Mouse (Mus musculus): ENCODE results near the gene 4930518I15Rik.
"Not testable (repeated sequence)": the region's sequence is repeated elsewhere in the genome, so short reads cannot be mapped to it uniquely, and the experiment has no call there.

Gene 4930518I15Rik

DNA sequence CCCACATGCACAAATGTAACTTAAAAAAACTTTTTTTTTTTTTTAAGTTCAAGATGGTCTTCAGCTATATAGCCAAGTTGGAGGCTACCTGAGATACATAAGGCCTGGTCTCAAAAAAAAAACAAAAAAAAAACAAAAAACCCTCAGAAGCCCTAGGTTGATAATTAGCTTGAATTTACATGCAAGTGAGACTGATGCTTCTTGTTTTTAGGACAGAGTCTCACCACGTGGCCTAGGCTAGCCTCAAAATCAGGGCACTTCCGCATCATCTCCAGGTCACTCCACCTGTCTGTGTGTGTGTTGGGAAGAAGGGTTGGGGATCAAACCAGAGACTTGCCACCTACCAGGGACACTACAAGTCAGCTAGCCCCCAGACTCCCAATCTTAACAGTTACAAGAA, at the start of gene 4930518I15Rik:
4930518I15Rik (minus strand) TSS at position 112 of the 400 bp plus-strand sequence.
- DNase-seq (ENCODE audit: low read depth, low spot score): no peak

DNA sequence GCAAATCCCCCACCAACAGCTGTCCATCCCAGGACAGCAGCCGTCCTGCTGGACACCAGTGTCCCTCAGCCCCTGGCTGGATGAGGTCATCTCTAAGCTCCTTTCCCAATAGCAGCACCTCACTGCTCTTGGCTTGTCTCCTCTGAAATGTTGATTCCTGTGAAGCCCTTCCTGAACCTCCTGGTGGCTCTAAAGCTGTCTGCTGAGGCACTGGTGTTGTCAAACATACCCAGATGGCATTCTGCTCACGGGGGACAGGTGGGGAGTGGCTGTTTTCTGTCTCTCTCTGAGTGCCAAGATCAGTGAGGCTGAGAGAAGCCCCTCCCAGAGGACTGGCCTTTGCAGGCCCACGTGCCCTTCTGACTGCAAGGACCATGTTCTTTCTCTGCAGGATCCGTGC, 48.2 kb upstream of the 4930518I15Rik start:
- DNase-seq (ENCODE audit: low read depth, low spot score): not testable (repeated sequence)

DNA sequence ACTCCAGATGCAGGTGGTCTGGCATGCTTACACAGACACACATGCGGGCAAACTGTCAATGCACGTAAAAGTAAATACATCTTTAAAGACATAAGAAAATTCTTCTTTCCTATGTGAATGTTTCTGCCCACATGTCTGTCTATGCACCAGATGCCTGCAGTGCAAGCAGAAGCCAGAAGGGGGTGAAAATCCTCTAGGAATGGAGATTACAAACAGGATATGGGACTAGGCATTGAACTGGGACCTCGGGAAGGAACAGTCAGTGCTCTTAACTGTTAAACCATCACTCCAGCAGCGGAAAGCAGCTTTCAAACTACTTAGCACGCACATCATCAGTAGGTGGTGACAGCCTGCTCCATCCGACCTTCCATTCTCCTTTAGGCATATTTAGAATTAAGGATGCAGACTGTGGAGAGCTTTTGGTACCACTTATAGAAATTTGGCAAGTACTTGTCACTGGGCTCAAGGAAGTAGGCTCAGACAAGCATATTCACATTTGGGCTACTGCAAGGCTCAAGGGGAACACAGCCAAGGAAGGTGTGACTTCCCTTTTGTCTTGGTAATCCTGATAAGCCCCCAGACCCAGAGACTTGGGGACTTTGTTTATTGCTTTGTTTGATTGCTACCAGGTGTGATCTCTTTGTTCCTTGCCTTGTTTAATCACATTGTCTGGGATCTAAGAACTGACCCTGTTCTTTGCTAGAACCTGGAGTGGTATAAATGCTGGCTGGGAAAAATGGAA, 47.4 kb upstream of the 4930518I15Rik start:
- peak; percentile 51 for DNase-seq (ENCODE audit: low read depth, low spot score)

DNA sequence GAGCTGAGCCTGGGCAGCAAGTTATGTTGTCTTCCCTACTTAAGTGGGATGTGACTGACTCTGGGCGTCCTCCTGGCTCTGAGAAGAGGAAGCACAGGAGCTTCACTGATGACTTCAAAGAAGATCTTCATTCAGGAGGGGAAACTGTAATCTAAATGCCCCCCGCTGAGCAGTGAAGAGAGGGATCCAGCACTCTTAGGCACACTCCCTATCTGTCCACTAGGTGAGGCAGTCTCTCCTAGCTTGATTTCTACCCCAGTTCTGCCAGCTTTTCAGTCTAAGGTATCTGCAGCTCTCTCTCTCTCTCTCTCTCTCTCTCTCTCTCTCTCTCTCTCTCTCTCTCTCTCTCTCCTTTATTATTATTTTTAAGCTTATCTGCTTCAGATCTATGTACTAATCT, 45.6 kb upstream of the 4930518I15Rik start:
- no peak for DNase-seq (ENCODE audit: low read depth, low spot score)

DNA sequence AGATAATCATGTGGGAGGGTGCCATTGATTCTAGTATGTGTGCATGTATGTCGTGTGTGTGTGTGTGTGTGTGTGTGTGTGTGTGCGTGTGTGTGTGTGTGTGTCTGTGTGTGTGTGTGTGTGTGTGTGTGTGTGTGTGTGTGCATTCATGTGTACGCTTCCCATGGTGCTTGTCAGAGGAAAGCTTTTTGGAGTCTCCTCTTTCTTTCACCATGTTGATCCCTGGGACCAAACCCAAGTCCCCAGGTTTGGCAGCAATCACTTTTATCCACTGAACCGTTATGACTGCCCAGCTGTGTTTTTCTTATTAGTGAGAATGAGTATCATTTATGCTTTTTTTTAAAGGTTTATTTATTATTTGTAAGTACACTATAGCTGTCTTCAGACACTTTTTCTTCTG, 44.7 kb upstream of the 4930518I15Rik start:
- DNase-seq (ENCODE audit: low read depth, low spot score): not testable (repeated sequence)

DNA sequence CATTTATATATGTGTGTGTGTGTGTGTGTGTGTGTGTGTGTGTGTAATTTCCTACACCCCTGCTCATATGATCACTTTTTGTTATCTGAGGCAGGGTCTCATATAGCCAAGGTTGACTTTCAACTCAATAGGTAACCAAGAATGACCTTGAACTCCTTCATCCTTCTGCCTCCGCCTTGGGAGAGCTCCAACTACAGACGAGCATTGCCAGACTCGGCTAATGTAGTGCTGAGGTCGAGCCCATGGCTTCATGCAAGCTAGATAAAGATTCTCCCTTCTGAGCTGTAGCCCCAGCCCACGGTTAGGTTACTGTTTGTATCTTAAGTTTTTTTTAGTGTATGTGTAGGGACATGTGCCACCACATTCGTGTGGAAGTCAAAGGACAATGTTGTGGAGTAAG, 44.1 kb upstream of the 4930518I15Rik start:
- no peak for DNase-seq (ENCODE audit: low read depth, low spot score)

DNA sequence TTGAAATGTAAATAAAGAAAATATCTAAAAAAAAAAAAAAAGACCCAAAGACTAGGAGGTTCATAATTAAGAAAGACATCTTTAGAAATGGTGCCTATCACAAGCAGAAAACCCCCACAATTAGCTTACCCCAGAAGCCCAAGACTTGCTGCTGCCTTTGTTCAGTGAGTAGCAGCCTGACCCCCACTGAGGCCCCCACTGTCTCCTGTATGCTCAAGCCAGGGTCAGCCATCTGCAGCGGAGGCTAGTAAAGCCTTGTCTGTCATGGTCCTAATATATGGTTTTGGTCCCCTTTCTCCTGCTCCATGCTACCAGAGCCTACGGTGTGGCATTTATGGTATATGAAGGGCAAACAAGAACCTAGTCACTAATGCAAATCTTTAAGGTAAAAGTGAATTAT, 43.6 kb upstream of the 4930518I15Rik start:
- DNase-seq (ENCODE audit: low read depth, low spot score): no peak

DNA sequence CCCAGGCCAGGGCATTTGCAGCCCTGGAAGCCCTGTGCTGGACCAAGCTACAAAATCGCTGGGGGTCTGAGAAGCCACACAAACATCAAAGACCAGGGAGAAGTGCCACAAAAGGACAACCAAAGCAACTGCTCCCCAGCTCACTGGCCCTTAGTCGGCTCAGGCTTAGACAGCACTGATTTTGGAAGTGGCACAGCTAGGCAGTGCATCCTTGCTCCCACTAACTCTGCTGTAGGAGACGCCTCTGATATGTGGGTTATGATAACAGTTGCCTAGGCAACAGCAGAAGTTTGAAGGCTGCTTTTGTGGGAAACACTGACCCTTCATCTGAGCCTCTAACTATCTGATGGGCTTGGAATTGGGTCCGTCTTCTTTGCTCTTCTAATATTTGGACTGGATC, 41.4 kb upstream of the 4930518I15Rik start:
- no peak for DNase-seq (ENCODE audit: low read depth, low spot score)

DNA sequence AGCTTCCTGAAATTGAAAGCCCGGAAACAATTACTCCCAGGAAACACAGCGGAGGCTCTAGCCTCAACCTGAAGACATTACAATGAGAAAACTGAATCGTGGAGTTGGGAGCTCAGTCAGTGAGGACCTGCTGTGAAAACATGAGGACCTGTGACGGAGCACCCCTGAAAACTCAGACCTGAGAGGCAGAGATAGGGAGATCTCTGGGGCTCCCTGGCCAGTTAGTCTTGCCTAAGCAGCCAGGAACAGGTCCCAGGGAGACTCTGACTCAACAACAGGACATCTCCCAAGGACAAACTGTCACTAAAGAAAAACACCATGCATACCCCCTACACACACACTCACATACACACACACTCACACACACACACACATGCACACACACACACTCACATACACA, 40.6 kb upstream of the 4930518I15Rik start:
- DNase-seq (ENCODE audit: low read depth, low spot score): no peak

DNA sequence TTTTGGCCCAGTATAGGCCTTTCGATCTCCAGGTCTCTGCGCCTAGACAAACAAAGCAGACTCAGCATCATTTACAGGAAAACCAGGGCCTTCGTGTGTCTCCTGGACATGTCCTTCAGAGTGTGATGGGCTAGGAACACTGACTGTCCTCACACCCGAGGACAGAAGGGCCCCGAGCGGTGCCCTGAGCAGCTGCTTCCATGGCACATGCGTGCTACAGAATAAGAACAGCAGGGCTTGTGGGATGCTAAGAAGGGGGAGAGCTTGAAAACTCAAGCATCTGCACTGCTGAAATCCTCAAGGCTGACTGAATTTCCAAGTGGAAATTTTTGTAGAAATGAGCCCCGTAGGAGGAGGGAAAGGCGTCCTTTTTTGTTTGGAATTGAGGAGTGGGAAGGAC, 39.3 kb upstream of the 4930518I15Rik start:
- DNase-seq (ENCODE audit: low read depth, low spot score): no peak

DNA sequence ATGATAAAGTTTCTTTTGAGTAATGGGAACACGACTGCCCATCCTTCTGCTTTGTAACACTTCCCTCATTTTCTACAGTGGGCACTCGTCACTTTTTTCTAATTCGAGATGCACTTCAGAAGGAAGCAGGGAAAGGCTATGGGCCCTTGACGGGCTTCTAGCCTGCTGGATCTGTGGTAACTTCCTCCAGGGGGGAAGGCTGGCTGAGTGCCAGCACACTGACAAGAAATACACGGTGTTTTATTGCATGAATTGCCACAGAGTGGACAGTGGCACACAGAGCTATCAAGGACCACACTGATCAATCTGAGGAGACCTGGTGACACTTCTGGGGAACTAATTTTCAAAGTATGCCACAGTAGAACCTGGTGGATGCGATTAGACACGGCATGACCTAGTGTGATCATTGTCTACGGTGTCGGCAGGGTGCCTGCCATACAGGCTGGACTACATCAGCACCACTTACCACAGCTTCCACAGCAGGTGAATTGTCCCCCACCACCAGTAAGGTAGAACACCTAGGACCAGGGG, 38.7 kb upstream of the 4930518I15Rik start:
- DNase-seq (ENCODE audit: low read depth, low spot score): no peak

DNA sequence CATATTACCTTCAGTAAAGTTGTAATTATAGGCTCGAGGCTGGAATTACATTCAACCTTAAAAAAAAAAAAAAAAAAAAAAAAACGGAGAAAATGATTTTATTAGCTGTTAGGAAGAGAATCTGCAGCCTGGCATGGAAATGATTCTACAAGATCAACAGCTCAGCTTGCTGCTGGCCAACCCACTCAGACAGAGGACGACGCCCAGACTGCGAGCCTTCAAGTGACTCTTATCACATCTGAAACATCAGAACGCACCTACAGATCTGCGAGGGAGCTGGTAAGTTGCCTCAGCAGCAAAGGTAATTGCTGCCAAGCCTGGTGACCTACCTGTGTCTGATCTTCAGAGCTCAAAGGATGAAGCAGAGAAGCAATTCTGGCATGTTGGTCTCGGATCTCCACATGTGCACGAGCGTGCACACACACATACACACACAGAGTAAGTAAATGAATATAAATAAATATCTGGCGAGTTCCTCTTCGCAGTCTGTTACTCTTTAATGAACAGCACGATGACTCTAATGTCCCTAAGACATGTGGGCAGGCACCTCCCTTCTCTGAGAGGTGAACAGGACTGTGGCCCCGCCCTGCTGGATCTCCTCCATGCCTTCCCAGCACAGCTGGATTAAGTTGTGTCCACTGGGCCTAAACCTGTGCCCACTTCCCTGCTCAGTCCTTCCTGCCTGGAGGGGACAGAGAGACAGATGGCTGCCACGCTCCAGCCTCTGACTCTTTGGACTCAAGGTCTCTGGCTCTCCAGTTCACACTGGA, 36.9 kb upstream of the 4930518I15Rik start:
- no peak for DNase-seq (ENCODE audit: low read depth, low spot score)

DNA sequence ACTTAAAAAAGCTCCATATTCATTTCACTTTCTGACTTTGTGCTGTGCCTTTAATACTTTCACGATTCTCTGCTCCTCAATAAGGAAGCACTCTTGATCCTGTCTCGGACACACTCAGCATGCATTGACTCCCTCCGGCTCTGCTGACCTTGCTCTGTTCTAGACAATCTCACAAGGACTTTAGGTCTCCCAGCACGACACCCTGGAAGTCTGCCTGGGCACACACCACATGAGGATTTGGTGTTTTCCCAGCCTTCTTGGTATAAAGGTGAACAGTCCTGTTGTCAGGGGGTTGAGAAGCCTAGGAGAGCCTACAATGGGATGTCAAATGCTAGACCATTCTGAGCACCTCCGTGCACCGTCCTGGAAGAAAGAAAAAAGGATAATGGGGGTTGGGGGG, 35.1 kb upstream of the 4930518I15Rik start:
- no peak for DNase-seq (ENCODE audit: low read depth, low spot score)

DNA sequence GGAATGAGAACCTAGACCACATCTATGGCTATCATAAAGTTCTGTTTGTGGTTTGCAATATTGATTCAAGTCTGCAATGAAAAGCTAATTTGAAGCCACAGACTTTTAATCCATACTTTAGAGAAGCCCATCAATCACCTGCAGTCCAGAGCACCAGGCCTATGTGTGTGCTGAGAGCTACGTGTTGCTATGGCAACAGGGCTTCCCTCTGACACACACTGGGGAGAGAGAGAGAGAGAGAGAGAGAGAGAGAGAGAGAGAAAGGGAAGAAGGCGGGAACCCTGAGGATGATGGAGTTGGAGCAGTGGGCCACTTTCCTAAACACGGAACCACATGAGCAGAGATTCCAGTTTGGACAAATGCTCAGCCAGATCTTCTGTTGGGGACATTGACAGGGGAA, 34.5 kb upstream of the 4930518I15Rik start:
- DNase-seq (ENCODE audit: low read depth, low spot score): no peak

DNA sequence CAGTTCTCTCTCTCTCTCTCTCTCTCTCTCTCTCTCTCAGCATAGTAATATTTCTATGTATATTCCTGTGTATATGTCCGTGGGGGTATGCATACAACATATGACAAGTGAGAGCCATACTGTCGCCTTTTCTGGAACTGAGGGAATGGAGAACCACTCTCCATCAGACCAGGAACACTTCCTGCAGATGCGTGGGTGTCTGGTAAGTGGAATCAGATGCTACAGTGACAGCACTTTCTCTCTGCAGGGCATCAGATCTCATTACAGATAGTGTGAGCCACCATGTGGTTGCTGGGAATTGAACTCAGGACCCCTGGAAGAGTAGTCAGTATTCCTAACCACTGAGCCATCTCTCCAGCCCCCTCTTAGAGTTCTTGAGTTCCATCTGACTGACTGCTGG, 30.7 kb upstream of the 4930518I15Rik start:
- no peak for DNase-seq (ENCODE audit: low read depth, low spot score)

DNA sequence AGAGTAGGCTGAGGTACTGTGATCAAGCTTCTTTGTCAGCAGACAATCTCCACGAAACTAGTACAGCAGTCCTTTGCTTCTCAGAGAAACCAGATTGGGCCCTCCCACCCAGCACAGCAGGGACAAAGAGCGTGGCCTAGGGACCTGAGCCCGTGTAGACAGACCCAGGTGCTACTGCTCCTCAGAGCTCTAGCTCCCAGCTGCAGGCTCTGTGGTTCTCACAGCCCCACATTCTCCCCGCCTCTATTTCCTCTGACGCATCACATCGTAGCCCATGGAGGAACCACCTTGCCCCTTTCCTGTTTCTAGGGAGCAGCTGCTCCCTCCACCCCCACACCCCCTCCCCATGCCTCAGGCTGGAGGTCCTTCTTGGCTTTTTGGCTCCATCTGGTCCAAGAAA, 29.3 kb upstream of the 4930518I15Rik start, which contains the start of gene Sla2:
Sla2 (minus strand) TSS at position 176 of the 400 bp plus-strand sequence.
- DNase-seq (ENCODE audit: low read depth, low spot score): no peak

DNA sequence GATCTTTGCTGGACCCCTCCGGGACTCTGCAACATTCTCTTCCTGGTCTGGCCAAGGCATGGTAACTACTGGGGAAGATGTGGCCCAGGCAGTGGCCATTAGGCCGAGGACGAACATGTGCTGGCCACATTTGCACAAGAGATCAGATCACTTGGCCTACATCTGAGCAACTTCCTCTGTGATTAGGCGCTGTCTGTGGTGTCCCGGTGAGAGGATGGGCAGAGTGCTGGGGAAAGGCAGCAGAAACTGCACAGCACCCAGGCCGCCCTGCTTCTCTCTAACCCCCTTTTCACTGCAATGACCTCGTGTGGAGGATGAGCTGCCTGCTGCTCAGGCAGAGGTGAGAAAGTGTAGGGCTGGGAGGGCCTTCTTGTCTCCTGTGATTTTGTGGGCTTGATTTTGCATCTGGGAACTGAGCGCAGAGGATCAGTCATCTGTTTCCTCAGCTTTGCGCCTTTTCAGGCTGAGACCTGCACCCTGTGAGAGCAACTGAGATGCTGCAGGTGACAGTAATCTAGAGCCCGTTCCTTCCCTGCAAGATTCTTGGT, 28.4 kb upstream of the 4930518I15Rik start:
- no peak for DNase-seq (ENCODE audit: low read depth, low spot score)

DNA sequence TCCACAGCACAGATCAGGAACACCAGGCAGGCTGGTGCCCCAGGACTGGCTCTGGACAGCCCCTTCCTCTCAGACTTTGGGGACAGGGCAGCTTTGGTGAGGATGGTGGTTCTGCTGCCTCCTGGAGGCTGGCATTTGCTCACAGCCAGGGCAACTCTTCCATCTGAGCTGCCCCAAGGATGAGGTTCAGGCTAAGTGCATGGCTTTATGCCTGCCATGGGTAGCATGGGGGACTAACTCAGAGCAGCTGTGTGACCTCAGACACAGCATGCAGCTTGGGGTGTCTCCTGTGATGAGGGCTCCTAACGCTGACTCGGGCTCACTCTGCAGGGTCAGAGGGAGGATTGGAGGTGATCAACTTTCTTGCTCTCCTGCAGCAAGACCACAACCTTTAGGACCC, 27.9 kb upstream of the 4930518I15Rik start:
- not testable (repeated sequence) for DNase-seq (ENCODE audit: low read depth, low spot score)

DNA sequence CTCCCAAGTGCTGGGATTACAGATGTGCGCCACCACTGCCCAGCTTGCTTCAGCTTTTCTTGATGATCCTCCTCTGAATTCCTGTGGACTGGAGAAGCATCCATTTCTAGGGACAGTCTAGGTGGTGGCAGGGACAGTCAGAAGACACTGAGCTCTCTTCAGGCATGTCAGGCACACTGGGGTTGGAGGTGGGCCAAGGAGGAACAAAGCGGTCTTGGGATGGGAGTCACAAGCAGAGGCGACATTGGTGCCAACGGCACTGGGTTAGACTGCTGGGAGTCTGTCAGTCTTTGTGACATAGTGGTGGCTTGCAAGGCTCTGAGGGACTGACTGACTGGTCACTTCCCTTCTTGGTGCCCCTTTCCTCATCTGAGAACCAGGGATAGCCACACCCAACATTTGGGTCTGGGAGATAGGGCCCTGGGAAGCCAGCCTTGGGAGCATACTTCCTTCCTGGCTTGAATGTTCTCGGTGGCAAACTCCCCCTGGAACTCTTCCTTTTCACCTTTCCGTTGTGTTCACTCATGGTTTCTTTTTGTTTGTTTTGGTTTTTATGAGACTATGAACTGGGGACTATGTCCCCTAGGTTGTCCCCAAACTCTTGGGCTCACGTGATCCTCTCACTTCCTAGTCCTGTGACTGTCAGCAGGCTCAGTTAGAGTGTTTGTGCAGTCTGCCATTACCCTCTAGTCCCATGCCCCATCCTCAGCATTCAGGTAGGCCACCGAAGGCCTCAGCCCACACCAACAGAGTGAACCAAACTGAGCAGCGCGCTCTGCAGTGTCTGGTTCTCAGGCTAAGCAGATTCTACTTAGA, 26.9 kb upstream of the 4930518I15Rik start:
- no peak for DNase-seq (ENCODE audit: low read depth, low spot score)

DNA sequence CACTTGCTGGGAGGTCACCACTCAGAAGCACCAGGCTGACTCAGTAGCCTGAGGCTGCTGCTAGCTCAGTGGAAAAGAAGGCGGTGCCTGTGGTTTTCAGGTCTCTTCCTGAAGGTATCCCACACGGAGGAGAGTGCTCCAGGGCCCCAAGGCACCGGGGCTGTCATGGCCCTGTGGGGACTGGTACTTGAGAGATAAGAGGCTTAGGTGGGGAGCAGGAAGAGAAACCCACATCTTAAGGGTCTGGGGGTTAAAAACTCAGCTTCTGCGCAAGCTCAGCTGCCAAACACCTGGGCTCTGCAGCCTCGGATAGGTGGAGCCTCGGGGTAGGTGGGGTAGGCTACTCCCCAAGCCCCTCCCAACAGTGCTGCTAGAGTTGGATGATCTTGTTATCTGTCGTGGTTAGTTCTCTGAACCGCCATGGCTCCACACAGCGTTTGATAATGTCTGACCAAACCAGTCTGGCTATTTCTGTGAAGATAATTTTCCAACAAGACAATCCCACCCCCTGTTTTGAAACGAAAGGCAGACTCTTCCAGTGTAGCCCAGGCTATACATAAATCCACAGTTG, 24.8 kb upstream of the 4930518I15Rik start:
- DNase-seq (ENCODE audit: low read depth, low spot score): no peak

DNA sequence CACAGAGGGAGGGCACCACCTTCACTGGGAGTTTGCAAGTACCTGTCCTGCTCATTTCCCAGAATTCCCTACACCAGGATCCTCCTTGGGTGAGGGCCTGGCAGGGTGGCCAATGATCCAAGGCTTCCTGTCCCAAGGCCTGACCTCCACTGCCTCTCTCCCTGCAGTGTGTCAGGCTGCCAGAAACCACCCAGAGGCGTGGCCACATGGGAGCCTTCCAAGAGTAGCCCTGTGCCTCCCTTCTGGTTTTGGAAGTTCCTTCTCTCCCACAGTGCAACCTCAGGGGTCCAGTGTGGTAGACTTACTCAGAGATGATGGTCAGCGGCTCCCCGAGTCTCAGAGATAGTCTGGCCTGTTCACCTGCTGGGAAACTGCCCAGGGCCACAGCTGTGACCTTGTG, 21.8 kb upstream of the 4930518I15Rik start:
- no peak for DNase-seq (ENCODE audit: low read depth, low spot score)
